Mouse (Mus musculus) Muller cell, postnatal 12 days (primary cell): ENCODE data around the gene Rps2.

ENCODE experiments used
- DNase-seq: peaks from one replicate; pipeline ENCODE4 v3.0.0-alpha.2; 2015; ENCODE audit errors: inconsistent ontology term

Rps2 gene

DNA sequence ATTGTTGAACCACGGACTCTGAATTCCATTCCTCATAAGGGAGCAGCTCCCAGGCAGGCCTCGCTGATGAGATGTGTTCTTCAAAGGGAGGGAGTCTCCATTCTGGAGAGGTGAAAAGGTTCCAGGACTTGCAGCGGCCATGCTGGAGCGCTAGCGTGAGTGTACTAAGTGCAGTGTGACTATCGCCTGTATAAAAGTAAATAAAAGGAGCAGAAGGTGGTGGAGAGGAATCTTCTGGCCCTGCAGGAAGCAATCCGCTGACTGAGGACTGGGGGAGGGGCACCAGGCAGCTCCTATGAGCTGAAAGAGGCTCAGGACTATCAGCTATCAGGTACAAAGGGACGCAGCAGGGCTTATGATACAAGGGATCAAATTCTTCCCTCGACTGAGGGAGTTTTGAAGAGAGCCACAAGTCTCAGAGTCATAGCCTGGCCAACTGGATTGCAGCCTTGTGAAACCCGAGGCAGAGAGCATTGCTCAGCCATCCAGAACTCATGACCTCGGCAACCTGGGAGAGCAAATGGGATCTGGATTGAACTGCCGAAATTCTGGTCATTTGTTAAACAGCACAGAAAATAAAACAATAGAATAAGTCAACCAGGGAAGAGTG lies 48.5 kb downstream of the Rps2 start:
- DNase-seq, result no peak

DNA sequence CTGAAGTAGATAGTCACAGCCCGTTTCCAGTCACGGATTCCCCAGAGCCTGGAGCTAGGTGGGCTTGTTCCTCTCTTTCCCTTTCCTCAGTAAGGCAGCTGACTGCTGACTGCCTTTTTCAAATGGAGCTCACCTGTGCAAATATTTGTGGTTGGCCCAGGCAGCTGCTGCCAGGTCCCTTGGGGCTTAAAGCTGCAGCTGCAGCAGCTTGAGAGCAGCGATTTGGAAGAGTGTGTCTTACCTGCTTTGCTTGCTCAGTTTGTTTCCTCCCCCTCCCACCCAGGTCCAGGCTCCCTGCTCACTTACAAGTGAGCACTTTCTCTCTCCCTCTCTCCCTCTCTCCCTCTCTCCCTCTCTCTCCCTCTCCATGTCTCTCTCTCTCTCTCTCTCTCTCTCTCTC lies 51.2 kb downstream of the Rps2 start:
- no peak for DNase-seq
